Mouse (Mus musculus) brain, embryonic 14.5 days (tissue): ENCODE data around the gene Slc25a14. TPM values are rescaled to one million over a fixed set of nuclear protein-coding genes. Genes with fewer than 3 reads are reported as not detected.

ENCODE experiments used
- DNase-seq: peaks from one replicate; pipeline ENCODE4 v3.0.0-alpha.2; 2011; ENCODE audit warnings: low read depth
- CTCF ChIP-seq: fragments of 200-500 bp; IDR thresholded peaks from 2 replicates; pipeline ENCODE4 v1.5.1; 2012; ENCODE audit warnings: inconsistent platforms, mild to moderate bottlenecking, moderate library complexity, borderline replicate concordance; ENCODE audit not compliant: insufficient read depth, insufficient read length; ENCODE audit errors: extremely low read depth
- POLR2A ChIP-seq: fragments of 200-500 bp; IDR thresholded peaks from 2 replicates; pipeline ENCODE4 v1.6.1; 2012; ENCODE audit warnings: mild to moderate bottlenecking, inconsistent platforms, borderline replicate concordance; ENCODE audit not compliant: poor library complexity, insufficient read depth, insufficient read length, severe bottlenecking; ENCODE audit errors: extremely low read depth
- polyA plus RNA-seq: library from polyadenylated mRNA; depleted of rRNA; stranded (reverse); fragments of >200 nt; gene quantifications from 2 replicates; pipeline ENCODE4 v1.2.3, GENCODE M21; 2012; rRNA removed

The Slc25a14 gene
- polyA plus RNA-seq: 25.5 and 30.1 TPM in 2 replicates

DNA sequence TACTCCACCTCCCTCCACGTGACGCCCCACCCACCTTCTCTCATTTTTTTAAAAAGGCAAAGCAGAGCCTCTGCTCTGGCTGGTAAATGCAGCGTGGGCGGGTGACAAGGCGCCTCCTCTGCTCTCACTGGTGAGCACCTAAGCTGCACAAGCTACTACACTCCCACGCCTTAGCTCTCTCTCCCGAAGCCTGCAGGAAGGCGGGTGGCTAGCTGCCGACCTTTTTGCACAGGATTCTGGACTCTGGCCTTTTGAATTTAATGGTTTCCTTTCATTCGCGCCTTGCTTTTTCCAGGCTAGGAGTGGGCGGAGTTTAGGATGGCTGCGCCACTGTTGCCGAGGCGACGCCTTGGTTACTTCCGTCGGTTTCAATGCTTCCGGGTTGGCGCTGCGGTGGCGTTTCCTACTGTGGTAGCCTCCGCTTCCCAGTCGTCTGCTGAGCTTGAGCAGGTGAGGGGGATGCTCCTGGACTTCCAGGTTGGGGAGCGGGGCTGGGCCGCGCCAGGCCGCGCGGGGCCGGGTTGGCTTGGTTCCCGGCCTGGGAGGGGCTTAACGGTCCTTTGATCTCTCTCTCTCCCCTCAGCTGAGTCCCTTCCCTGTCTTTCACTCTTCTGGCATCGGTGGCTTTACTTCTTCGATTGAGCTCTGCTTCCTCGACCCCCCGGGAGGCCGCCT lies at the start of gene Slc25a14:
Gene Slc25a14 (plus strand): TSS at position 35 of the 675 bp plus-strand sequence.
- no peak for TF ChIP-seq CTCF
- 0 out of 2 replicates have a peak, but pooled peaks have one; percentile 9 for TF ChIP-seq POLR2A
- peak; percentile 94 for DNase-seq

DNA sequence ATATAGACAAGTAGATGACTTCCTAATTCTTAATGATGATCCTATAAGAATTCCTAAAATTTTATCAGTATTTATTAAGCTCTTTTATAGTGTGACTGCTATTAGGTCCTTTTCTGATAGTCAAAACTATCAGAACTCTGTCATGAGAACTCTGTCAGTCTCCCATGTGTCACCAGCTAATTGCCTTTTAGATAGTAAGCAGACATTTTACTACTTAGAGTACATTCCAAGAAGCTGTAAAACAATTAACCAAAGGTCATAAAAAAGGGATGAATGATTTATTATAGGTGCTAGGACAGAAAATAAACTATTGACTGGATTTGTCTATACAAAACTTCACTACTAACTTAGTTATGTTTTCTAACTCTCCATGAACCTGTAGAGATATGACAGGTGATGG lies 39.9 kb upstream of the Slc25a14 start:
- no peak for DNase-seq
- TF ChIP-seq CTCF (no peak), POLR2A (no peak)

DNA sequence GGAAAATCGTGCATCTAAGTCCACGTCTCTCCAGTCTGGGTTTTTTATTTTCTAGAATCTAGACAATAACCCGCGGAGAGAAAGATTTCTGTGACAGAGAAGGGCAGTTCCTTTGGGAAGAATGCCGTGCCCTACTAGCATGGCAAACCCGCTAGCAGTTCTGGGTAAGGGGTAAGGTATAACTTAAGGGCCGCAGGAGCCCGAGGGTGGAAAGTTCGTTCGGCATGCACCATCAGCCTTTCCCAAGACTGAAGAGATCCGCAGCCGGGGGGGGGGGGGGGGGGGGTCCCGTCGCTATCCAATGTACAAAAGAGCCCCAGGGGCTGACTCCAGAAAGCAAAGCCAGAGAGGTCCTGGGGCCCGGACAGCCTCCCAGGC lies 29.5 kb upstream of the Slc25a14 start:
- TF ChIP-seq CTCF (no peak), POLR2A (no peak)
- no peak for DNase-seq

DNA sequence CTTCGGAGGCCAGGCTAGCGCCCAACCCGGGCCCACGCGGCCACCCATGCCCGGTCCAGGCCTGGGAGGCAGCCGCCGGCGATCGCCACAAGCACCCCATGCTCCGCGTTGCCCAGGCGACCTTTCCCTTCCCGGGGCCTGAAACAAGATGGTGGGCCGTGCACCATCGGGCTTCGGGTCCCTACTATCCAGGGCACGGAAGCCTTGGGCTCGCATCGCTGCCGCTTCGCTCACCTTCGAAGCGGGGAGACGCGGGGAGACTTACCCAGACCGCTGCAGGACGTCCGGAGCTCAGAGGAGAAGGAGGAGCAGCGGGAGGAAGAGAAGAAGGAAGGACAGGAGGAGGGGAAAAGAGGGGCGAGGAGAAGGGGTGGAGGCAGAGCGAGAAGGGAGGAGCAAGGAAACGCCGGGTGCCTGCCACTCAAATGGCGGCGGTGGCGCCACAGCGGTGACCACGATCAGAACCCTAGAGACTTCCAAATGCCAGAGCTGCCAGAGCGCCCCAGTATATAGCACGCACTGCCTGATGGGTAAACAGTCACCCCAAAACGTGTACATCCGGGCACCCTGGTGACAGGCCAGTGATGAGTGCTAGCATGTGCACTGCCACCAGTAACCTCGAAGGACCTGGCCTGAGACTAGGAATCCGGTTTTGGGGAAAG lies 29.0 kb upstream of the Slc25a14 start, which contains the start of gene Zfp280c:
Gene Zfp280c (minus strand): TSS at position 406 of the 662 bp plus-strand sequence.
- peak; percentile 86 for DNase-seq
- TF ChIP-seq CTCF: no peak
- TF ChIP-seq POLR2A: peak; percentile 10; the same call in 1 of the 2 replicates

DNA sequence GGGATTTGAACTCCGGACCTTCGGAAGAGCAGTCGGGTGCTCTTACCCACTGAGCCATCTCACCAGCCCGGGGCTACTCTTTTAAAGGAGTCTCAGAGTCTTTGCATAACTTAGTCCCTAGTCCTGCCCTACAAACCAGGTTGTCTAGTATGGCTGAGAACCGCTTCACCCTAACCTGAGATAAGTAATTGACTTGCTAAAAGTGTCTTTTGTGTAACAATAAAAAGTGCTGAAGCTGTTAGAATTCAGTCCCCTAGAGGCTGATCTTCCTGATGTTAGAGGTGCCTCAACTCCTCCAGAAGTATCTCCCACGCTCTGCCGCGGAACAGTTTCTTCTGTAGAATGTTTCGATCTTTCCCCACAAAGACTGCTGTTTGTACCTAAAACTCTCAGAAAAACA lies 27.2 kb upstream of the Slc25a14 start:
- no peak for TF ChIP-seq POLR2A
- no peak for TF ChIP-seq CTCF
- DNase-seq: no peak

DNA sequence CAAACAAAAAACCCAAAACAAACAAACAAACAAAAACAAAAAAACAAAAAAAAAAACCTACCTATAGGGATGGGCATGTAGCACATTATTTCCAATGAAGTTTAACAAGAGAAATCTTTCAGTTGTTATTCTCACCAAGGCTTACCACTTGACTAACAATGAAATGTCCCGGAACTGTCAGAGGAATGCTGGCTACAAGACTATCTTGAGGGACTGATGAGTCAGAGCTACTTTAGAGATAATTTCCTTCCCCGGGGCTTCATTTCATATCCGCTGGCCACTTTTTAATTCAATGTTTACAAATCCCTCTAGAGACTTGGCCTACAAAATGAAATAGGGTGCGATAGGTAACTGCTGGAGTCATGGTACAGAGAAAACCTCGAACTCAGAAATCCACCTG lies 26.3 kb upstream of the Slc25a14 start:
- TF ChIP-seq CTCF (no peak), POLR2A (no peak)
- DNase-seq: no peak

DNA sequence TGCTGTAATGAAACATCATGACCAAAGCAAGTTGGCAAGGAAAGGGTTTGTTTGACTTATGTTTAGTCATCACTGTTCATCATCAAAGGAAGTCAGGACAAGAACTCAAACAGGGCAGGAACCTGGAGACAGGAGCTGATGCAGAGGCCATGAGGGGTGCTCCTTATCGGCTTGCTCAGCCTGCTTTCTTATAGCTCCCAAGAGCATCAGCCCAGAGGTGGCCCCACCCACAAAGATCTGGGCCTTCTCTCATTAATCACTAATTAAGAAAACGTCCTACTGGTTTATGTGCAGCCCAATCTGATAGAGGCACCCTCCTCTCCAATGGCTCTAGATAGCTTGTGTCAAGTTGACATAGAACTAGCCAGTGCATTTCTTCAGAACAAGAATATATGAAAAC lies 18.3 kb upstream of the Slc25a14 start:
- TF ChIP-seq POLR2A (no peak), CTCF (no peak)
- no peak for DNase-seq

DNA sequence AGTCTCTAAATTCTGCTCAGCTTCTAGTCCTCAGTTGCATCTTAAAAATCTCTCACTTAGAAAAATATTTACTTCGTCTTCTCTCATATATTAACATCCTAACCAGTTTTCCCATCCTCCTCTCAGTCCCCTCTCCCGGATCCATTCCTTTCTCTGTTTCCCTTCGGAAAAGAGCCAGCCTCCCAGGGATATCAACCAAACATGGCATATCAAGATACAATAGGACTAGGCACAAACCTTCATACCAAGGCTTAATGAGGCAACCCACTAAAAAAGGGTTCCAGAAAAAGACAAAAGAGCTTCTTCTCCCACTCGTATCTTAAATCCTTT lies 199 bp upstream of the Slc25a14 start:
- TF ChIP-seq POLR2A: no peak
- no peak for TF ChIP-seq CTCF

DNA sequence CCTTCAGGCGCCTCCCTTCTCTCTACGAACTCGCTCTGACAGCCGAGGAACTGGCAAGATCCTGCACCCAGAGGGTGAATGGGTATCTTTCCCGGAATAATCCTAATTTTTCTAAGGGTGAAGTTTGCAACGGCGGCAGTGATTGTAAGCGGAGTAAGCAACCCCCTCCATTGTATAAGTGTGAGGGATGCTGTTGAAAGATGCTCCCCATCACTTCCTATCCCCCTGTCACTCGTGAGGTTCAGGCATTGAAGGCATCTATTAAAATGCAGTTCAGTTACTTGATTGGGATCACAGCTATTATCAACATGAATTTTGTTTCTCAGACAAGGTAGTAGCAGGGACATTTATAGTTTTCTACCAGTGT lies 824 bp downstream of the Slc25a14 start:
- no peak for TF ChIP-seq CTCF
- no peak for TF ChIP-seq POLR2A
- no peak for DNase-seq

More for the DNA sequence above, 199 bp upstream of the Slc25a14 start:
- no peak for DNase-seq

DNA sequence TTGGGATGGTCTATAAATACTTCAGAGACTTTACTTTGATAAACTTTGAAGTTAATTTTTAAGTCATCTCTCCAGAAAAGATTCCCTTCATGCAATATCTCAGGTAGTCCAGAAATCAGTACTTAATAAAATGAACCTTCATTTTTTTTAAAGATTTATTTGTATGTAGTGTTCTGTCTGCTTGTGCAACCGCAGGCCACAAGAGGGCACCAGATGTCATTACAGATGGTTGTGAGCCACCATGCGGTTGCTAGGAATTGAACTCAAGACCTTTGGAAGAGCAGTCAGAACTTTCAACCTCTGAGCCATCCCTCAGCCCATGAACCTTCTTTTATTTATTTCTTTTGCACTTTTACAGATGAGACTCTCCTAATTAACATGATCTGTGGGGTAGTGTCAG lies 13.8 kb downstream of the Slc25a14 start:
- DNase-seq: peak; percentile 0

DNA sequence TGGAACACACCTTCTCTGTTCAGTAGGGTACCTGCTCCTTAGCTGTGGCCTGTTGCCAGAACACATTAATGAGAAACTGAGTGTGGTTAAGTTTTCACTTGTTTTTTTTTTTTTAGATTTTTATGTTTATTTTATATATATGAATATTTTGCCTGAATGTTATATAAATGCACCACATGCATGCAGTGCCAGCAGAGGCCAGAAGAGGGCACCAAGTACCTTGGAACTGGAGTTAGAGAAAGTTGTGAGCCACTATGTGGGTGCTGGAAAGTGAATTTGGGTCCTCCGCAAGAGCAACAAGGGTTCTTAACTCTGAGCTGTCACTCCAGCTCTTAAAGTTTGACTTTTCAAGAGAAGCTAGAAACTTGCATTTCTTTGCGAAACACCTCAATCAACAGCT lies 20.9 kb downstream of the Slc25a14 start:
- peak; percentile 51; the same call in 1 of the 2 replicates for TF ChIP-seq CTCF
- no peak for TF ChIP-seq POLR2A
- DNase-seq: peak; percentile 5

More for the DNA sequence above, 13.8 kb downstream of the Slc25a14 start:
- TF ChIP-seq POLR2A: no peak
- TF ChIP-seq CTCF: peak; percentile 7; the same call in 1 of the 2 replicates

DNA sequence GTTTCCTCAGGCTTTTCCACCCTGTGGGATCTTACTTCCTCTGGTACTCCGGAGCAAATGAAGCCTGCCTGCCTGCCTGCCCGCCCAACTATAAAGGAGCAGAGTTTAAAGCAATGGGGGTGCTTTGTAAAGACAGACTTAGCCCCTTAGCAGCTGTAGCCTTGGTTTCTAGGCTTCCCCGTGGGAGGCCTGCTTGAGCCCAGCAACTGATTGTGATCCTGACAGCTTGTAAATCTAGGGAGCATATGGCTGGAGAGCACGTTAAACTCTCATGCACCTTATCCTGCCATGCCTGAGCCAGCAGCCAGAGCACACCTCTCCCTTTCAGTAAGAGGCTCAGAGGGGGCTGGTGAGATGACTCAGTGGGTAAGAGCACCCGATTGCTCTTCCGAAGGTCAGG lies 43.6 kb downstream of the Slc25a14 start:
- TF ChIP-seq POLR2A: no peak
- no peak for TF ChIP-seq CTCF

More for the DNA sequence above, 43.6 kb downstream of the Slc25a14 start:
- peak; percentile 70 for DNase-seq
